Mouse (Mus musculus): ENCODE results near the gene Vegfb. TPM values are rescaled to one million over a fixed set of nuclear protein-coding genes. Genes with fewer than 3 reads are reported as not detected.

Vegfb gene
- polyA plus RNA-seq, 1 experiment from 2014 or later, result 26.2 TPM

DNA sequence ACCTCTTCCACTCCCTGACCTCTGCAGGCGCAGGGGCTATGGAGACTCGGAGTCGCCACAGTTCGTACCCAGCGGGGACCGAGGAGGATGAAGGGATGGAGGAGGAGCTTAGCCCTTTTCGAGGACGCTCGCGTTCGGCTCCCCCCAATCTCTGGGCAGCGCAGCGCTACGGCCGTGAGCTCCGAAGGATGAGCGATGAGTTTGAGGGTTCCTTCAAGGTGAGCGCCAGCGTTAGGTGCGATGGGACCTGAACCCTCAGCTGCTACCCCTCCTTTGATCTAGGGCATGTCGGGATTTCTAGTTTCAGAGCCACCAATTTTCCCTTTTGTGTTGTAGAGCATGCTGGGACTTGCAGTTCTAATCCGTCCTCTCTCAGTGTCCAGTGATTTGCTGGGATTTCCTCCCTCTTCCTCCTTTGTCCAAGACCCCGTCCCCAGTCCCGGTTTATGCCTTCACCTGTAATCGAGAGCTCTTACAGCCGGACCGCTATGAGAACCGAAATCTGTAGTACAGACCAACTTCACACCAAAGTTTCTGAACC lies 36.8 kb downstream of the Vegfb start:
- peaks cover 10% of the 10 kb centered on the region for H3K36me3 ChIP-seq (ENCODE audit: control insufficient read depth, insufficient read depth, low read length)
- H3K27ac ChIP-seq (replicated peaks), result peak overlapping the region; percentile 94
- no peak for TF ChIP-seq EP300 (optimal IDR thresholded peaks at IDR 0.05)
- TF ChIP-seq CTCF (IDR thresholded peaks at IDR 0.05; ENCODE audit: low read depth), result no peak
- under 1% methylated on average over 28 of the region's 28 CpGs for WGBS
- H3K4me3 ChIP-seq (ENCODE audit: low read depth, low read length), result peak overlapping the region; percentile 65
- DNase-seq (ENCODE audit: low spot score) (peak; percentile 63), ATAC-seq (ENCODE audit: low FRiP score, low TSS enrichment) (no peak)
- H3K9ac ChIP-seq (ENCODE audit: low read length), result peak overlapping the region; percentile 79
- H3K9me3 ChIP-seq (ENCODE audit: control insufficient read depth, low read length), result no peaks in the 10 kb centered on the region
- peak overlapping the region; percentile 89 for H3K4me2 ChIP-seq (replicated peaks; ENCODE audit: low read depth)
- peaks cover 6% of the 10 kb centered on the region; the same call in 1 of the 2 replicates for H3K4me1 ChIP-seq (replicated peaks; ENCODE audit: control insufficient read depth, insufficient read depth)
- H3K27me3 ChIP-seq (ENCODE audit: control insufficient read depth, insufficient read depth, low read length), result no peaks in the 10 kb centered on the region

DNA sequence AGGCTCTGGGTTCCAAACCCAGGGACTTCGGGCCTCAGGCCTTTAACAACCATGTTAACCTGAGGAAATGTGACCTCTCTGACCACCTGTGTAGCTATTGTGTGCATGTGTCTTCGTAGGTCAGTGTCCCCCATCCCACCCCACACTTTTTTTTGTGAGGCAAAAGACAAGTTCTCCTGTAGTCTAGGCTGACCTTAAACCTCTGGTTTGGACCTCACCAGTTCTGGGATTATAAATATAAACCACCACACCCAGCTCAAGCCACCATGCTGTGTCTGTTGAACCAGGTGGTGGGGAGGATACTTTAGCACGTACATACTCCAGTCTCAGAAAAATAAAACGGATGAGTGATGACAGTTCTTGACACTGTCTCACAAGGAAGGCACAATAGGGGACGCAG lies 37.5 kb downstream of the Vegfb start:
- Histone ChIP-seq H3K9me3 (ENCODE audit: control insufficient read depth, low read length) (no peaks in the 10 kb centered on the region), H3K4me2 (replicated peaks; ENCODE audit: low read depth) (peak overlapping the region; percentile 89), H3K9ac (ENCODE audit: low read length) (no peak overlapping the region; the same call in 1 of the 2 replicates), H3K36me3 (ENCODE audit: control insufficient read depth, insufficient read depth, low read length) (peaks cover 5% of the 10 kb centered on the region; the same call in 1 of the 2 replicates), H3K4me3 (ENCODE audit: low read depth, low read length) (peak overlapping the region; percentile 65), H3K4me1 (replicated peaks; ENCODE audit: control insufficient read depth, insufficient read depth) (peaks cover 6% of the 10 kb centered on the region; the same call in 1 of the 2 replicates), H3K27ac (replicated peaks) (peak overlapping the region; percentile 24; the same call in 1 of the 2 replicates), H3K27me3 (ENCODE audit: control insufficient read depth, insufficient read depth, low read length) (no peaks in the 10 kb centered on the region)
- TF ChIP-seq EP300 (optimal IDR thresholded peaks at IDR 0.05), result no peak
- TF ChIP-seq CTCF (IDR thresholded peaks at IDR 0.05; ENCODE audit: low read depth), result no peak
- DNase-seq (ENCODE audit: low spot score), result no peak
- no peak for ATAC-seq (ENCODE audit: low FRiP score, low TSS enrichment)
- WGBS, result 48% methylated on average over 5 of the region's 5 CpGs

DNA sequence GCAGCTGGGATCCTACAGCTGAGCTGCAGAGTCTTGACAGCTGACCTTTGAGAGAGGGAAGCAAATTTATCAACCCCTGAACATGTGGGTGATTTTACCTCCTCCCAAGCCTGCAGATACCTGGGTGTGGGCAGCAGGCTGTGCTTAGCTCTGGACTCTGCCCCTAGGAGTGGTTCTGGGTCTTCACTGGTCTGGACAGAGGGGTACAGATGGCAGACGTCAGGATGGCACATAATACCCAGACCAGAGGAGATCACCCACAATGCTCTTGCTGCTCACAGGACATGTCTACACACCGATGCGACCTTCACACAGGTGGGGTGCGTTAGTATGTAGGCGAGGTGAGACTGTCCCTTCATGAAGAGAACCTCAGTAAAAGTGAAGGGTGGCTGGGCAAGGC lies 37.9 kb downstream of the Vegfb start:
- Histone ChIP-seq H3K27me3 (ENCODE audit: control insufficient read depth, insufficient read depth, low read length) (no peaks in the 10 kb centered on the region), H3K4me1 (replicated peaks; ENCODE audit: control insufficient read depth, insufficient read depth) (peaks cover 6% of the 10 kb centered on the region; the same call in 1 of the 2 replicates), H3K9me3 (ENCODE audit: control insufficient read depth, low read length) (no peaks in the 10 kb centered on the region), H3K4me2 (replicated peaks; ENCODE audit: low read depth) (no peak overlapping the region), H3K36me3 (ENCODE audit: control insufficient read depth, insufficient read depth, low read length) (peaks cover 4% of the 10 kb centered on the region; the same call in 1 of the 2 replicates), H3K4me3 (ENCODE audit: low read depth, low read length) (no peak overlapping the region), H3K27ac (replicated peaks) (peak overlapping the region; percentile 24; the same call in 1 of the 2 replicates), H3K9ac (ENCODE audit: low read length) (no peak overlapping the region; the same call in 1 of the 2 replicates)
- TF ChIP-seq EP300 (optimal IDR thresholded peaks at IDR 0.05) (no peak), CTCF (IDR thresholded peaks at IDR 0.05; ENCODE audit: low read depth) (no peak)
- ATAC-seq (ENCODE audit: low FRiP score, low TSS enrichment) (no peak), DNase-seq (ENCODE audit: low spot score) (no peak)
- WGBS, result 79% methylated on average over 5 of the region's 5 CpGs

DNA sequence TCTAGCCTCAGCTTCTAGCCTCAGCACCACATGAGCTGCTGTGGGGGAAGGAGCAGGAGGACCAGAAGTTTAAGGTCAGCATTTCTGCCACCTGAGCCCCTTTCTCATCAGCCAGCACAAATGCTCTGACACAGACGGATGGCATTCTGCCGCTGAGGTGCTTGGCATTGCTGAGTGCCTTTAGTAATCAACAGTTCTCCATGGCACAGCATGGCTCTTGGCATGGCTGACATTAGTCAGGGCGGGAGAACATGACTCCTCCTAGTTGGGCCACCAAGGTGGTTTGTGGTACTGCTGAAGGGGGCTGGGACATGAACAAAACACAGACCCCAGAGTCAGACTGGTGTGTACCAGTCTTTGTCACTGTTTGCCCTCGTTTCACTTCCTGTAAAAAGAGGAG lies 39.3 kb downstream of the Vegfb start:
- no peaks in the 10 kb centered on the region for H3K9me3 ChIP-seq (ENCODE audit: control insufficient read depth, low read length)
- no peak overlapping the region for H3K4me2 ChIP-seq (replicated peaks; ENCODE audit: low read depth)
- 72% methylated on average over 4 of the region's 4 CpGs for WGBS
- H3K4me1 ChIP-seq (replicated peaks; ENCODE audit: control insufficient read depth, insufficient read depth), result peaks cover 6% of the 10 kb centered on the region; the same call in 1 of the 2 replicates
- H3K36me3 ChIP-seq (ENCODE audit: control insufficient read depth, insufficient read depth, low read length), result peaks cover 2% of the 10 kb centered on the region; the same call in 1 of the 2 replicates
- H3K27me3 ChIP-seq (ENCODE audit: control insufficient read depth, insufficient read depth, low read length), result no peaks in the 10 kb centered on the region
- TF ChIP-seq CTCF (IDR thresholded peaks at IDR 0.05; ENCODE audit: low read depth), result no peak
- no peak for TF ChIP-seq EP300 (optimal IDR thresholded peaks at IDR 0.05)
- no peak overlapping the region for H3K27ac ChIP-seq (replicated peaks)
- ATAC-seq (ENCODE audit: low FRiP score, low TSS enrichment) (no peak), DNase-seq (ENCODE audit: low spot score) (no peak)
- H3K9ac ChIP-seq (ENCODE audit: low read length), result no peak overlapping the region
- H3K4me3 ChIP-seq (ENCODE audit: low read depth, low read length), result no peak overlapping the region

DNA sequence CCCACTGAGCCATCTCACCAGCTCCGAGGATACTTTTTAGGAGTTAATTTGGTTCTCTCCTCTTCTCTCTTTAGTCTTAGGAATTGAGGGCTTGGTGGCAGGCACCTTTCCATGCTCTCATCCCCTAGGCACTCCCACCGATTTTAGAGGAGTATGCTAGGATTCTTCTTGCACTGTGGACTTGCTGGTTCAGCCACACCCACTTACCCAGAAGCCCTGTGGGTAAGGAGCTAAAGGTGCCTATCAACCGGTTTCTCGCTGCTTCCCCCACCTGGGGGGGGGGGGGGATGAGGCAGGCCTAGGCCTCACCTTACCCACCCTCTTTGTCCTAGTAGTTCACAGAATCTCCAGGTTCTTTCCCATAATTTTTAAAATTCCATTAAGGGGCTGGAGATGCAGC lies 39.7 kb downstream of the Vegfb start:
- no peak overlapping the region for H3K27ac ChIP-seq (replicated peaks)
- no peak overlapping the region for H3K4me2 ChIP-seq (replicated peaks; ENCODE audit: low read depth)
- TF ChIP-seq EP300 (optimal IDR thresholded peaks at IDR 0.05) (no peak), CTCF (IDR thresholded peaks at IDR 0.05; ENCODE audit: low read depth) (no peak)
- no peak for DNase-seq (ENCODE audit: low spot score)
- ATAC-seq (ENCODE audit: low FRiP score, low TSS enrichment), result no peak
- H3K36me3 ChIP-seq (ENCODE audit: control insufficient read depth, insufficient read depth, low read length), result peaks cover 2% of the 10 kb centered on the region; the same call in 1 of the 2 replicates
- H3K4me1 ChIP-seq (replicated peaks; ENCODE audit: control insufficient read depth, insufficient read depth), result peaks cover 2% of the 10 kb centered on the region; the same call in 1 of the 2 replicates
- no peaks in the 10 kb centered on the region for H3K27me3 ChIP-seq (ENCODE audit: control insufficient read depth, insufficient read depth, low read length)
- WGBS, result 48% methylated on average over 4 of the region's 4 CpGs
- no peak overlapping the region for H3K9ac ChIP-seq (ENCODE audit: low read length)
- H3K9me3 ChIP-seq (ENCODE audit: control insufficient read depth, low read length), result no peaks in the 10 kb centered on the region
- H3K4me3 ChIP-seq (ENCODE audit: low read depth, low read length), result no peak overlapping the region

DNA sequence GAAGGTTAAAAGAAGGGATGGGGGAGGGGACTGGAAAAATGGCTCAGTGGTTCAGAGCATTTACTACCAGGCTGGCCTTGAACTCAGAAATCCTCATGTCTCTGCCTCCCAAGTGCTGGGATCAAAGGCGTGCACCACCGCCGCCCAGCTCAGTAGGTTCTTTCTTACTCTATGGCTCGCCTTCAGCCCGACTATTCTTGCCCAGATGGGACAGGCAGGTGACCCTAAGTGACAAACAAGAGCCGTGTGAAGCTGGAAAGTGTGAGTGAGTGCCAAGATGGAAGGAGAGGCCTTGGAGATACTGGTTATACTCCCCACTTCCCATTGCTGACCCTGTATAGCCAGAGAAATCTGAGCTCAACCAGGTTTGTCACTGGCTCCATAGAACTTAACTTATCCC lies 43.7 kb downstream of the Vegfb start:
- no peak overlapping the region for H3K4me3 ChIP-seq (ENCODE audit: low read depth, low read length)
- DNase-seq (ENCODE audit: low spot score) (no peak), ATAC-seq (ENCODE audit: low FRiP score, low TSS enrichment) (no peak)
- H3K9me3 ChIP-seq (ENCODE audit: control insufficient read depth, low read length), result no peaks in the 10 kb centered on the region
- WGBS, result 93% methylated on average over 6 of the region's 6 CpGs
- no peaks in the 10 kb centered on the region for H3K27me3 ChIP-seq (ENCODE audit: control insufficient read depth, insufficient read depth, low read length)
- H3K4me2 ChIP-seq (replicated peaks; ENCODE audit: low read depth), result no peak overlapping the region
- peaks cover 5% of the 10 kb centered on the region; the same call in 1 of the 2 replicates for H3K4me1 ChIP-seq (replicated peaks; ENCODE audit: control insufficient read depth, insufficient read depth)
- H3K9ac ChIP-seq (ENCODE audit: low read length), result no peak overlapping the region
- no peak overlapping the region for H3K27ac ChIP-seq (replicated peaks)
- H3K36me3 ChIP-seq (ENCODE audit: control insufficient read depth, insufficient read depth, low read length), result peaks cover 2% of the 10 kb centered on the region; the same call in 1 of the 2 replicates
- TF ChIP-seq EP300 (optimal IDR thresholded peaks at IDR 0.05), result no peak
- TF ChIP-seq CTCF (IDR thresholded peaks at IDR 0.05; ENCODE audit: low read depth), result no peak

Measured in stomach, postnatal 0 days (tissue).